Mouse (Mus musculus): ENCODE data around the gene Spem2. TPM values are rescaled to one million over a fixed set of nuclear protein-coding genes. Genes with fewer than 3 reads are reported as not detected.
A peak's percentile ranks its signal among the peaks of the same experiment; 100 is the strongest.

The Spem2 gene
- polyA plus RNA-seq, 1 experiment from 2014 or later, result not detected

- DNase-seq (ENCODE audit: low spot score) (peak; percentile 97), ATAC-seq (ENCODE audit: insufficient read depth, low FRiP score, low TSS enrichment) (peak; percentile 87)
- Histone ChIP-seq H3K9me3 (ENCODE audit: control insufficient read depth, low read length) (no peaks in the 10 kb centered on the region), H3K9ac (ENCODE audit: low read length) (peak within 1 kb of the TSS; percentile 79), H3K4me2 (ENCODE audit: low read depth) (peak within 1 kb of the TSS; percentile 95), H3K27me3 (ENCODE audit: control insufficient read depth, insufficient read depth, low read length) (peaks cover 5% of the 10 kb centered on the region; the same call in 1 of the 2 replicates), H3K4me3 (ENCODE audit: low read depth, low read length) (peak within 1 kb of the TSS; percentile 72), H3K4me1 (ENCODE audit: control insufficient read depth, insufficient read depth, low read length) (peaks cover 26% of the 10 kb centered on the region), H3K36me3 (ENCODE audit: control insufficient read depth, insufficient read depth, low read length) (peaks cover 2% of the 10 kb centered on the region; the same call in 1 of the 2 replicates), H3K27ac (ENCODE audit: low read depth, low read length) (peak within 1 kb of the TSS; percentile 80)
- under 1% methylated on average over 34 of the region's 34 CpGs for WGBS
Observed at GRCm38 (mm10) chr11:69837952-69838713, 19.9 kb upstream of the Spem2 start, which contains the start of gene Tmem256. TSS of gene Tmem256 (plus strand) at chr11:69838514.

GRCm38 (mm10) chr11:69837604-69837951 is 19.3 kb upstream of the Spem2 start, which contains the start of gene Nlgn2:
TSS of gene Nlgn2 (minus strand) at chr11:69837784.
- DNase-seq (ENCODE audit: low spot score) (no peak), ATAC-seq (ENCODE audit: insufficient read depth, low FRiP score, low TSS enrichment) (no peak)
- Histone ChIP-seq H3K4me1 (ENCODE audit: control insufficient read depth, insufficient read depth, low read length) (peaks cover 26% of the 10 kb centered on the region), H3K9me3 (ENCODE audit: control insufficient read depth, low read length) (no peaks in the 10 kb centered on the region), H3K27ac (ENCODE audit: low read depth, low read length) (peak within 1 kb of the TSS; percentile 80), H3K27me3 (ENCODE audit: control insufficient read depth, insufficient read depth, low read length) (peaks cover 5% of the 10 kb centered on the region; the same call in 1 of the 2 replicates), H3K4me2 (ENCODE audit: low read depth) (peak within 1 kb of the TSS; percentile 95), H3K9ac (ENCODE audit: low read length) (peak within 1 kb of the TSS; percentile 79), H3K36me3 (ENCODE audit: control insufficient read depth, insufficient read depth, low read length) (peaks cover 2% of the 10 kb centered on the region; the same call in 1 of the 2 replicates), H3K4me3 (ENCODE audit: low read depth, low read length) (peak within 1 kb of the TSS; percentile 72)
- WGBS, result 0% methylated on average over 18 of the region's 32 CpGs

- H3K4me3 ChIP-seq (ENCODE audit: low read depth, low read length), result peak overlapping the region; percentile 72
- H3K27me3 ChIP-seq (ENCODE audit: control insufficient read depth, insufficient read depth, low read length), result peaks cover 5% of the 10 kb centered on the region; the same call in 1 of the 2 replicates
- H3K4me1 ChIP-seq (ENCODE audit: control insufficient read depth, insufficient read depth, low read length), result peaks cover 26% of the 10 kb centered on the region
- peak; percentile 14; the same call in 1 of the 2 replicates for ATAC-seq (ENCODE audit: insufficient read depth, low FRiP score, low TSS enrichment)
- DNase-seq (ENCODE audit: low spot score), result peak; percentile 59
- H3K9me3 ChIP-seq (ENCODE audit: control insufficient read depth, low read length), result no peaks in the 10 kb centered on the region
- H3K9ac ChIP-seq (ENCODE audit: low read length), result peak overlapping the region; percentile 79
- H3K36me3 ChIP-seq (ENCODE audit: control insufficient read depth, insufficient read depth, low read length), result peaks cover 2% of the 10 kb centered on the region; the same call in 1 of the 2 replicates
- under 1% methylated on average over 43 of the region's 52 CpGs for WGBS
- peak overlapping the region; percentile 95 for H3K4me2 ChIP-seq (ENCODE audit: low read depth)
- peak overlapping the region; percentile 80 for H3K27ac ChIP-seq (ENCODE audit: low read depth, low read length)
Observed at GRCm38 (mm10) chr11:69836703-69837576, 18.7 kb upstream of the Spem2 start.

- DNase-seq (ENCODE audit: low spot score) (no peak), ATAC-seq (ENCODE audit: insufficient read depth, low FRiP score, low TSS enrichment) (no peak)
- Histone ChIP-seq H3K9ac (ENCODE audit: low read length) (peak overlapping the region; percentile 79), H3K4me2 (ENCODE audit: low read depth) (peak overlapping the region; percentile 95), H3K27me3 (ENCODE audit: control insufficient read depth, insufficient read depth, low read length) (peaks cover 5% of the 10 kb centered on the region; the same call in 1 of the 2 replicates), H3K9me3 (ENCODE audit: control insufficient read depth, low read length) (no peaks in the 10 kb centered on the region), H3K36me3 (ENCODE audit: control insufficient read depth, insufficient read depth, low read length) (peaks cover 2% of the 10 kb centered on the region; the same call in 1 of the 2 replicates), H3K4me1 (ENCODE audit: control insufficient read depth, insufficient read depth, low read length) (peaks cover 26% of the 10 kb centered on the region), H3K27ac (ENCODE audit: low read depth, low read length) (peak overlapping the region; percentile 47; the same call in 1 of the 2 replicates), H3K4me3 (ENCODE audit: low read depth, low read length) (peak overlapping the region; percentile 72)
- WGBS, result 2% methylated on average over 4 of the region's 4 CpGs
Observed at GRCm38 (mm10) chr11:69835966-69836335, 17.7 kb upstream of the Spem2 start.

- peaks cover 26% of the 10 kb centered on the region for H3K4me1 ChIP-seq (ENCODE audit: control insufficient read depth, insufficient read depth, low read length)
- peak overlapping the region; percentile 95 for H3K4me2 ChIP-seq (ENCODE audit: low read depth)
- H3K27me3 ChIP-seq (ENCODE audit: control insufficient read depth, insufficient read depth, low read length), result peaks cover 5% of the 10 kb centered on the region; the same call in 1 of the 2 replicates
- H3K36me3 ChIP-seq (ENCODE audit: control insufficient read depth, insufficient read depth, low read length), result peaks cover 2% of the 10 kb centered on the region; the same call in 1 of the 2 replicates
- H3K4me3 ChIP-seq (ENCODE audit: low read depth, low read length), result peak overlapping the region; percentile 72
- H3K9ac ChIP-seq (ENCODE audit: low read length), result peak overlapping the region; percentile 2; the same call in 1 of the 2 replicates
- H3K9me3 ChIP-seq (ENCODE audit: control insufficient read depth, low read length), result no peaks in the 10 kb centered on the region
- DNase-seq (ENCODE audit: low spot score) (peak; percentile 77), ATAC-seq (ENCODE audit: insufficient read depth, low FRiP score, low TSS enrichment) (no peak)
- H3K27ac ChIP-seq (ENCODE audit: low read depth, low read length), result no peak overlapping the region
- 2% methylated on average over 9 of the region's 9 CpGs for WGBS
Observed at GRCm38 (mm10) chr11:69835326-69835965, 17.2 kb upstream of the Spem2 start.

GRCm38 (mm10) chr11:69834001-69834549 is 15.8 kb upstream of the Spem2 start:
- WGBS, result 8% methylated on average over 34 of the region's 48 CpGs
- H3K27ac ChIP-seq (ENCODE audit: low read depth, low read length), result no peak overlapping the region

DNA sequence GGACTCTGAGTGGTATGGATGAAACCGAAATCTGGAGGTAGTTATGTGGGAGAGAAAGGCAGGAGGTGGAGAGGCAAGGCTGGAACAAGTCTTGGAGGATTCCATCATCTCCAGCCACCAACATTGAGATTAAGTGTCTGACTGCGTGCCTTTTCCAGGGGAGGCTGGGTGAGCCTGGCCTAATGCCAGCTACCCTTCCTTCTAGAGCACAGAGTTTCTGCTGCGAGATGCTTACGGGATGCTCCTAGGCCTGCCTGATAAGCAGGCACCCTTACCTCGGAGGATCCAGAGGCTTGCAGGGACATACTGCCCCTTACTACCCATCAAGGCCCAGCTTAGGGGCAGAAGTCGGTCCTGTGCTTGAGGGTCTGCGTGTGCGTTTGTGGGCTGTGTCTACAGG is 15.3 kb upstream of the Spem2 start:
- peak overlapping the region; percentile 76 for H3K9ac ChIP-seq (ENCODE audit: low read length)
- WGBS, result 58% methylated on average over 8 of the region's 8 CpGs
- ATAC-seq (ENCODE audit: insufficient read depth, low FRiP score, low TSS enrichment) (no peak), DNase-seq (ENCODE audit: low spot score) (no peak)
- H3K27ac ChIP-seq (ENCODE audit: low read depth, low read length), result no peak overlapping the region
- peaks cover 4% of the 10 kb centered on the region; the same call in 1 of the 2 replicates for H3K36me3 ChIP-seq (ENCODE audit: control insufficient read depth, insufficient read depth, low read length)
- H3K4me2 ChIP-seq (ENCODE audit: low read depth), result peak overlapping the region; percentile 95
- no peaks in the 10 kb centered on the region for H3K9me3 ChIP-seq (ENCODE audit: control insufficient read depth, low read length)
- peaks cover 26% of the 10 kb centered on the region for H3K4me1 ChIP-seq (ENCODE audit: control insufficient read depth, insufficient read depth, low read length)
- H3K4me3 ChIP-seq (ENCODE audit: low read depth, low read length), result peak overlapping the region; percentile 72; the same call in 1 of the 2 replicates
- peaks cover 5% of the 10 kb centered on the region; the same call in 1 of the 2 replicates for H3K27me3 ChIP-seq (ENCODE audit: control insufficient read depth, insufficient read depth, low read length)

More at GRCm38 (mm10) chr11:69834001-69834549, 15.8 kb upstream of the Spem2 start:
- ATAC-seq (ENCODE audit: insufficient read depth, low FRiP score, low TSS enrichment) (no peak), DNase-seq (ENCODE audit: low spot score) (peak; percentile 51)
- Histone ChIP-seq H3K36me3 (ENCODE audit: control insufficient read depth, insufficient read depth, low read length) (peaks cover 2% of the 10 kb centered on the region; the same call in 1 of the 2 replicates), H3K9ac (ENCODE audit: low read length) (peak overlapping the region; percentile 76), H3K4me3 (ENCODE audit: low read depth, low read length) (peak overlapping the region; percentile 72), H3K27me3 (ENCODE audit: control insufficient read depth, insufficient read depth, low read length) (peaks cover 5% of the 10 kb centered on the region; the same call in 1 of the 2 replicates), H3K4me1 (ENCODE audit: control insufficient read depth, insufficient read depth, low read length) (peaks cover 26% of the 10 kb centered on the region), H3K4me2 (ENCODE audit: low read depth) (peak overlapping the region; percentile 95), H3K9me3 (ENCODE audit: control insufficient read depth, low read length) (no peaks in the 10 kb centered on the region)
